Mouse (Mus musculus) MEL (cell line): ENCODE measurements around the gene Rab1b. TPM values are rescaled to one million over a fixed set of nuclear protein-coding genes. Genes with fewer than 3 reads are reported as not detected.

Experiments used
- DNase-seq: peaks from one replicate; pipeline ENCODE4 v3.0.0; 2011; ENCODE audit warnings: low read depth, low spot score
- H3K27ac ChIP-seq: 2 replicates; pipeline ENCODE4 v1.5.1; 2012; ENCODE audit warnings: low read depth, mild to moderate bottlenecking, control low read depth, low read length, moderate library complexity; ENCODE audit not compliant: control insufficient read depth
- H3K27me3 ChIP-seq, 2 experiments: fragments of 150-350 bp in 1 of 2; sonication (generic) in 1 of 2; 2 replicates each; pipeline ENCODE4 v1.6.1; 2012; ENCODE audit warnings: low read length in 2 of 2, mild to moderate bottlenecking in 2 of 2, improper control_type of control experiment in 1 of 2, moderate library complexity in 1 of 2; ENCODE audit not compliant: insufficient read depth in 2 of 2, control insufficient read depth in 1 of 2
- H3K36me3 ChIP-seq, 2 experiments: 2 replicates each; pipeline ENCODE4 v1.6.1; 2012 to 2014; ENCODE audit warnings: low read length in 2 of 2, improper control_type of control experiment in 1 of 2, inconsistent platforms in 1 of 2, mild to moderate bottlenecking in 1 of 2; ENCODE audit not compliant: insufficient read depth in 2 of 2, control insufficient read depth in 1 of 2
- H3K4me1 ChIP-seq, 2 experiments: fragments of 150-350 bp in 1 of 2; sonication (generic) in 1 of 2; 2 replicates each; pipeline ENCODE4 v1.6.1; 2012; ENCODE audit warnings: low read length in 2 of 2, improper control_type of control experiment in 1 of 2, mild to moderate bottlenecking in 1 of 2; ENCODE audit not compliant: insufficient read depth in 2 of 2, control insufficient read depth in 1 of 2
- H3K4me3 ChIP-seq, 2 experiments: fragments of 150-350 bp in 1 of 2; sonication (generic) in 1 of 2; 2 replicates each; pipeline ENCODE4 v1.5.1; 2012; ENCODE audit warnings: low read depth in 2 of 2, low read length in 2 of 2, mild to moderate bottlenecking in 2 of 2, moderate library complexity in 2 of 2, control low read depth in 1 of 2, improper control_type of control experiment in 1 of 2; ENCODE audit not compliant: control insufficient read depth in 1 of 2, insufficient read depth in 1 of 2
- H3K79me2 ChIP-seq: 2 replicates; pipeline ENCODE4 v1.6.1; 2012; ENCODE audit warnings: mild to moderate bottlenecking, low read length, moderate library complexity; ENCODE audit not compliant: control insufficient read depth, poor library complexity, insufficient read depth
- H3K9ac ChIP-seq: 2 replicates; pipeline ENCODE4 v1.6.1; 2012; ENCODE audit warnings: low read depth, mild to moderate bottlenecking, control low read depth, low read length, moderate library complexity; ENCODE audit not compliant: control insufficient read depth, poor library complexity, severe bottlenecking
- H3K9me3 ChIP-seq: fragments of 150-350 bp; sonication (generic); replicated peaks from 2 replicates; pipeline ENCODE4 v1.6.1; 2012; ENCODE audit warnings: mild to moderate bottlenecking, low read length, improper control_type of control experiment, moderate library complexity; ENCODE audit not compliant: insufficient read depth
- CHD1 ChIP-seq: IDR thresholded peaks from 2 replicates; pipeline ENCODE4 v1.6.1; 2012; ENCODE audit warnings: low read depth, mild to moderate bottlenecking, inconsistent platforms, low read length, improper control_type of control experiment
- EP300 ChIP-seq, 2 experiments: IDR thresholded peaks; 2 replicates each; pipeline ENCODE4 v1.6.1; 2011; ENCODE audit warnings: improper control_type of control experiment in 2 of 2, low read length in 2 of 2, low read depth in 1 of 2, mild to moderate bottlenecking in 1 of 2
- GABPA ChIP-seq: IDR thresholded peaks from 2 replicates; pipeline ENCODE4 v1.6.1; 2012; ENCODE audit warnings: low read depth, mild to moderate bottlenecking, inconsistent platforms, low read length, improper control_type of control experiment, moderate library complexity
- HCFC1 ChIP-seq: IDR thresholded peaks from 2 replicates; pipeline ENCODE4 v1.6.1; 2012; ENCODE audit warnings: low read depth, mild to moderate bottlenecking, inconsistent platforms, low read length, improper control_type of control experiment, moderate library complexity
- JUND ChIP-seq: IDR thresholded peaks from 2 replicates; pipeline ENCODE4 v1.6.1; 2011; ENCODE audit warnings: low read depth, mild to moderate bottlenecking, improper control_type of control experiment, low read length
- MAX ChIP-seq: IDR thresholded peaks from 2 replicates; pipeline ENCODE4 v1.6.1; 2011; ENCODE audit warnings: low read length, improper control_type of control experiment
- MEF2A ChIP-seq: IDR thresholded peaks from 2 replicates; pipeline ENCODE4 v1.6.1; 2014; ENCODE audit warnings: low read depth, mild to moderate bottlenecking, inconsistent platforms, low read length, improper control_type of control experiment; ENCODE audit not compliant: poor library complexity, insufficient replicate concordance, severe bottlenecking; ENCODE audit errors: extremely low read depth
- MYB ChIP-seq: IDR thresholded peaks from 2 replicates; pipeline ENCODE4 v1.6.1; 2011; ENCODE audit warnings: mild to moderate bottlenecking, low read depth, low read length, improper control_type of control experiment
- NELFE ChIP-seq: IDR thresholded peaks from 2 replicates; pipeline ENCODE4 v1.6.1; 2011; ENCODE audit warnings: low read depth, low read length, improper control_type of control experiment
- NRF1 ChIP-seq: IDR thresholded peaks from 2 replicates; pipeline ENCODE4 v1.6.1; 2014; ENCODE audit warnings: low read depth, mild to moderate bottlenecking, inconsistent platforms, low read length, improper control_type of control experiment, moderate library complexity; ENCODE audit not compliant: poor library complexity, insufficient read depth, severe bottlenecking
- POLR2AphosphoS2 ChIP-seq: IDR thresholded peaks from 2 replicates; pipeline ENCODE4 v1.6.1; 2011; ENCODE audit warnings: low read length, improper control_type of control experiment
- POLR2AphosphoS5 ChIP-seq: IDR thresholded peaks from 2 replicates; pipeline ENCODE4 v1.6.1; 2012; ENCODE audit warnings: low read depth, borderline replicate concordance, mild to moderate bottlenecking, inconsistent platforms, low read length, moderate library complexity, mixed read lengths
- RAD21 ChIP-seq: IDR thresholded peaks from 2 replicates; pipeline ENCODE4 v1.6.1; 2011; ENCODE audit warnings: mild to moderate bottlenecking, low read depth, low read length, improper control_type of control experiment
- RCOR1 ChIP-seq: IDR thresholded peaks from 2 replicates; pipeline ENCODE4 v1.6.1; 2012; ENCODE audit warnings: low read depth, mild to moderate bottlenecking, inconsistent platforms, low read length, improper control_type of control experiment
- SIN3A ChIP-seq: IDR thresholded peaks from 2 replicates; pipeline ENCODE4 v1.6.1; 2012; ENCODE audit warnings: low read length, improper control_type of control experiment, inconsistent platforms
- TAL1 ChIP-seq: IDR thresholded peaks from 2 replicates; pipeline ENCODE4 v1.6.1; 2012; ENCODE audit warnings: mild to moderate bottlenecking, inconsistent platforms, low read length, moderate library complexity, mixed read lengths
- TCF12 ChIP-seq: IDR thresholded peaks from 2 replicates; pipeline ENCODE4 v1.6.1; 2014; ENCODE audit warnings: low read depth, mild to moderate bottlenecking, inconsistent platforms, low read length, improper control_type of control experiment, moderate library complexity
- UBTF ChIP-seq: IDR thresholded peaks from 2 replicates; pipeline ENCODE4 v1.6.1; 2012; ENCODE audit warnings: low read depth, mild to moderate bottlenecking, inconsistent platforms, low read length, improper control_type of control experiment, moderate library complexity, borderline replicate concordance; ENCODE audit not compliant: insufficient read depth
- USF1 ChIP-seq: IDR thresholded peaks from 2 replicates; pipeline ENCODE4 v1.6.1; 2014; ENCODE audit warnings: low read depth, mild to moderate bottlenecking, inconsistent platforms, low read length, improper control_type of control experiment, moderate library complexity
- ZC3H11A ChIP-seq: IDR thresholded peaks from 2 replicates; pipeline ENCODE4 v1.6.1; 2012; ENCODE audit warnings: low read depth, mild to moderate bottlenecking, inconsistent platforms, low read length, improper control_type of control experiment
- ZMIZ1 ChIP-seq: IDR thresholded peaks from 2 replicates; pipeline ENCODE4 v1.6.1; 2012; ENCODE audit warnings: low read depth, mild to moderate bottlenecking, inconsistent platforms, low read length, improper control_type of control experiment, moderate library complexity
- ZNF384 ChIP-seq: IDR thresholded peaks from 2 replicates; pipeline ENCODE4 v1.6.1; 2012; ENCODE audit warnings: low read depth, mild to moderate bottlenecking, inconsistent platforms, low read length, improper control_type of control experiment
- polyA plus RNA-seq, 2 experiments: library from polyadenylated mRNA; stranded (reverse) in 1 of 2; unstranded in 1 of 2; fragments of >175 nt in 1 of 2; fragments of >200 nt in 1 of 2; gene quantifications; 2 replicates each; pipeline versions ENCODE4 v1.2.1 to v1.2.4; 2012; ENCODE audit warnings: low replicate concordance in 2 of 2, low read depth in 1 of 2; ENCODE audit not compliant: insufficient read length in 2 of 2, insufficient read depth in 1 of 2, missing spikeins in 1 of 2
- total RNA-seq: library from RNA; depleted of rRNA; stranded (reverse); fragments of 300-350 nt; gene quantifications from 2 replicates; pipeline ENCODE4 v1.2.3, GENCODE M21; 2012

The Rab1b gene
- total and polyA plus RNA-seq, 3 experiments: 86.4 to 162 TPM; not detected in 1

DNA sequence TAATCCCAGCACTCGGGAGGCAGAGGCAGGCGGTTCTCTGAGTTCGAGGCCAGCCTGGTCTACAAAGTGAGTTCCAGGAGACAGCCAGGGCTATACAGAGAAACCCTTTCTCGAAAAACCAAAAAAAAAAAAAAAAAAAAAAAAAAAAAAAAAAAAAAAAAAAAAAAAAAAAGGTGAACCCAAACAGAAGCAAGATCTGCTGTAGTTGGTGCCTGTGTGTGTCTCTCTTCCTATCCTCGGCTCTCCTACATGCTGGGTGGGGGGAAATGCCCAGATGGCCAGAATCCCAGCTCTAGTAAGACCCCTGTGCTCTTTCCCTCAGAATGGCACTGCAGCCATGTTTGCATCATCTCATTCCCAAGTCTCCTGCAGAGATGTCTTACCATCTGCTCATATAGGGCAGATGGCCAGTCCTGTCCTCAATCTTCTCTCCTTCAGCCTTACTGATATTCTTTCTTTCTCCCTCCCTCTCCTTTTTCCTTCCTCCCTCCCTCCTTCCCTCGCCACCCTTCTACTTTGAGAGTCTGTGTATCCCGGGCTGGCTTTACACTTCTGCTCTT is 17.3 kb upstream of the Rab1b start:
- no peaks in the 10 kb centered on the region for H3K36me3 ChIP-seq
- TF ChIP-seq ZNF384 (peak; percentile 26; the same call in 1 of the 2 replicates), MEF2A (no peak), TAL1 (no peak), MYB (no peak)
- TF ChIP-seq, all 39 proteins: peak for 1
- Histone ChIP-seq H3K4me1 (no peaks in the 10 kb centered on the region), H3K27ac (no peak overlapping the region), H3K27me3 (no peaks in the 10 kb centered on the region; a peak in 2 of 4 replicates), H3K79me2 (no peaks in the 10 kb centered on the region), H3K9me3 (no peaks in the 10 kb centered on the region), H3K9ac (no peak overlapping the region), H3K4me3 (no peak overlapping the region)
- no peak for DNase-seq

DNA sequence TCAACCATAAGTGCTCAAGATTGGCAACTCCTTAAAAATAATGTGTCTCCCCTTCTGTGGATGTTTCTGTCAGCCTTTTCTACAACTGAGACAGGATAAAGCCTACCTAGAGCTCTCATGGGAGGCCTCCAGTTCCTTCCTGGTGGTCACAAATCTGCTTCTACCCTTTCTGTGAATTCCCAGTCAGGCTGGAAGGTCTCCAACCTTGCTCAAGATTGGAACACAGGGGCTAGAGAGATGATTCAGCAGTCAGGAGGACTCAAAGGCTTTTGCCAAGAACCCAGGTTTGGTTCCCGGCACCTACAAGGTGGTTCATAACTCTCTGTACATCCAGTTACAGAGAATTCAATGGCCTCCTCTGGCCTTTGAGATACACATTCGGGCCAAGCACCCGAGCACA is 16.4 kb upstream of the Rab1b start:
- no peaks in the 10 kb centered on the region for H3K9me3 ChIP-seq
- no peak overlapping the region for H3K4me3 ChIP-seq
- H3K9ac ChIP-seq: no peak overlapping the region
- no peak overlapping the region for H3K27ac ChIP-seq
- TF ChIP-seq POLR2AphosphoS5 (no peak), SIN3A (no peak), NRF1 (no peak), TCF12 (no peak), EP300 (IDR thresholded peaks at IDR 0.05; ENCODE audit: low read depth in 1 of 2, low read length in 2 of 2) (no peak), ZMIZ1 (no peak), RAD21 (no peak), ZC3H11A (no peak), NELFE (no peak), UBTF (no peak), USF1 (no peak), MAX (no peak), RCOR1 (no peak), MYB (no peak), CHD1 (no peak), GABPA (no peak), HCFC1 (no peak), JUND (no peak), POLR2AphosphoS2 (no peak)
- no peaks in the 10 kb centered on the region for H3K36me3 ChIP-seq
- no peaks in the 10 kb centered on the region; a peak in 2 of 4 replicates for H3K27me3 ChIP-seq
- H3K79me2 ChIP-seq: no peaks in the 10 kb centered on the region
- H3K4me1 ChIP-seq: peaks cover 0 to 6% of the 10 kb centered on the region in 2 experiments; a peak in 1 of 4 replicates
- no peak for DNase-seq
